Mouse (Mus musculus): ENCODE data around the gene Krt8.

DNA sequence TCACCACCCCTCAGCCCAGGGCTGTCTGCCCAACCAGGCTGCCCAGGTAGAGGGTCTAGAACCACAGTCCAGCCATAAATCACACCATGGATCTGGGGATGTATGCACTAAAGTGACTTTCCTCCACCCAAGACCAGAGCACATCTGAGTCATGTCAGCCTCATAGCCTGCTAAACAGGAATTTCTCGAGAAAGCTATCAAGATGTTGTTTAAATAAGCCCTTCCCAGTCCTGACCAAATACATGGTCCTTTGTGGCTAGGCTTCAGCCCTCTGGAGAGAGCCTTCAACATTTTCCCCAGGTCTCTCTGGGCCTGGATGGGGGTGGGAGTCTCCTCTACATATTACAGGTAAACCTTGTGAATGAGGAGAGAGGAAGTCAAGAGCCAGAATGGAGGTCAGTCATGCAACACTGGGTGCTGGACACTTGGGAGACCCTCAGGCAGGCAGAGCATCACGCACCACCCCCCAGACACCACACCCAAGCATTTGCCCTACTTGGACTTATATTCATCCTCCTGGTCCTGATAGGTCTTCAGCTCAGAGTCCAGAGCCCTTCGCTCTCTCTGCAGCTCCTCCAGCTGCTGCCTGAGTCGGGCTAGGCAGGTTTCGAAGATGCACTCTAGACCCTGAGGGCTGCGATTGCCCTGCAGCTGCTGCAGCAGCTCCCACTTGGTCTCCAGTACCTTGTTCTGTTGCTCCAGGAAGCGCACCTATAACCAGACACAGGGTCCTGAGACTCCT, 51.4 kb downstream of the Krt8 start:
- TF ChIP-seq CTCF (IDR thresholded peaks at IDR 0.05; ENCODE audit: low read depth) (no peak), EP300 (IDR thresholded peaks at IDR 0.05; ENCODE audit: low read depth) (no peak)

Data from liver, postnatal 0 days (tissue).